Mouse (Mus musculus) E14TG2a.4 (cell line): ENCODE measurements at regions not wholly inside any gene's neighbourhood (a gene's known extent, or its start where the extent isn't known, plus 50 kb on each side); places are given as distances from the start of the nearest gene placed in this dataset.

Experiments used
- CTCF ChIP-seq: conservative IDR thresholded peaks from 2 replicates; pipeline ENCODE4 v1.5.1; 2014; ENCODE audit warnings: low read length
- POU5F1 ChIP-seq: IDR thresholded peaks from 2 replicates; pipeline ENCODE4 v1.6.1; 2014; ENCODE audit warnings: low read length, borderline replicate concordance

DNA sequence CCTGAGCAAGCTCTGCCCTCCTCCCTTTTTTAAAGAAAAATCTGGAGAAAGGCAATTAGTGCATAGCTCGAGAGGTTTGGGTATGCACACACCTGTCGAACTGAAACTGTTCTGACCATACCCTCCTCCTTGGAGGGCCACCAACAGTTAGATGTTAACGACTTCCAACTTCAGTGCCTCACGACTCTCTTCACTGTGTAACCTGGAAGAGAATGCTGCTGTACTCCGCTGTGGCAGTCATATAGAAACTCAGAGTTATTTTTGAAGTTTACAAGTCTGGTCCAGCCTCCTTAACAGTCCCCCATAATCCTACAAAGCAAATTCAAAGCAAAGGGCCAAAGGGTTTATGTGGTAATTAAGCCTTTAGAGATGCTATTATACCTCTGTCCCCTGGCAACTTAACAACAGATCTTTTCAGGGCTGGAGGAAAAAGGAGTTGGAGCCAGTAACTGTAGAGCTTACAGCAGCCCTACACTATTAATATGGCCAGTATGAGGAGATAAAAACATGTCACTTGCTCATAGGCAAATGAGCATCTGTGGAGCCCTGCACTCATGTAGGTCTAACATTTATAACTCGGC is 51.7 kb upstream of the 1700066M21Rik start:
- TF ChIP-seq CTCF (no peak), POU5F1 (no peak)
